Mouse (Mus musculus) spleen, adult 2 months (tissue): Measurements from ENCODE around the gene Lclat1. TPM values are rescaled to one million over a fixed set of nuclear protein-coding genes. Genes with fewer than 3 reads are reported as not detected.
"Not testable (repeated sequence)": the region's sequence is repeated elsewhere in the genome, so short reads cannot be mapped to it uniquely, and the experiment has no call there.

ENCODE experiments used
- DNase-seq, 2 experiments: peaks; one replicate each; pipeline versions ENCODE4 v3.0.0 to v3.0.0-alpha.2; 2012 to 2021; ENCODE audit warnings: low spot score in 2 of 2, low read depth in 1 of 2
- H3K27ac ChIP-seq: fragments of 200-500 bp; 2 replicates; pipeline ENCODE4 v1.5.1; 2012; ENCODE audit warnings: low read length, inconsistent platforms; ENCODE audit not compliant: insufficient read depth
- H3K27me3 ChIP-seq: fragments of 200-500 bp; 2 replicates; pipeline ENCODE4 v1.6.1; 2012; ENCODE audit warnings: mild to moderate bottlenecking, moderate library complexity, low read length, inconsistent platforms; ENCODE audit not compliant: control insufficient read depth, insufficient read depth
- H3K36me3 ChIP-seq: fragments of 200-500 bp; 2 replicates; pipeline ENCODE4 v1.6.1; 2012; ENCODE audit warnings: mild to moderate bottlenecking, low read length, inconsistent platforms; ENCODE audit not compliant: control insufficient read depth, insufficient read depth
- H3K4me1 ChIP-seq: fragments of 200-500 bp; 2 replicates; pipeline ENCODE4 v1.6.1; 2011; ENCODE audit warnings: inconsistent platforms; ENCODE audit not compliant: control insufficient read depth, insufficient read depth, insufficient read length
- H3K4me3 ChIP-seq: fragments of 200-500 bp; 2 replicates; pipeline ENCODE4 v1.5.1; 2011; ENCODE audit warnings: mild to moderate bottlenecking, inconsistent platforms; ENCODE audit not compliant: insufficient read depth, insufficient read length; ENCODE audit errors: extremely low read depth
- CTCF ChIP-seq: fragments of 200-500 bp; IDR thresholded peaks from 2 replicates; pipeline ENCODE4 v1.5.1; 2011; ENCODE audit warnings: mild to moderate bottlenecking, inconsistent platforms; ENCODE audit not compliant: insufficient read depth, insufficient read length, insufficient replicate concordance; ENCODE audit errors: extremely low read depth
- POLR2A ChIP-seq: fragments of 200-500 bp; IDR thresholded peaks from 2 replicates; pipeline ENCODE4 v1.6.1; 2011; ENCODE audit warnings: low read depth, low read length, inconsistent platforms
- WGBS: fragments of 180-500 bp; shearing (Covaris S2); methylation state at CpG from one replicate; pipeline ENCODE4 v1.1.7; 2018; 5-methylcytosine and 5-hydroxymethylcytosine counted together
- polyA plus RNA-seq: library from polyadenylated mRNA; depleted of rRNA; stranded (reverse); fragments of >200 nt; gene quantifications from 2 replicates; pipeline ENCODE4 v1.2.3, GENCODE M21; 2012

Gene Lclat1
- polyA plus RNA-seq, 1 experiment: 6.8 TPM

GRCm38 (mm10) chr17:73251812-73252608 is 144.2 kb downstream of the Lclat1 start:
- H3K27ac ChIP-seq: peak overlapping the region; percentile 93; the same call in 1 of the 2 replicates
- WGBS: 87% methylated on average over 11 of the region's 11 CpGs
- DNase-seq: no peak
- H3K27me3 ChIP-seq: no peaks in the 10 kb centered on the region
- H3K36me3 ChIP-seq: no peaks in the 10 kb centered on the region
- no peak overlapping the region for H3K4me3 ChIP-seq
- no peak for TF ChIP-seq POLR2A
- no peak for TF ChIP-seq CTCF
- H3K4me1 ChIP-seq: peaks cover 31% of the 10 kb centered on the region; the same call in 1 of the 2 replicates

DNA sequence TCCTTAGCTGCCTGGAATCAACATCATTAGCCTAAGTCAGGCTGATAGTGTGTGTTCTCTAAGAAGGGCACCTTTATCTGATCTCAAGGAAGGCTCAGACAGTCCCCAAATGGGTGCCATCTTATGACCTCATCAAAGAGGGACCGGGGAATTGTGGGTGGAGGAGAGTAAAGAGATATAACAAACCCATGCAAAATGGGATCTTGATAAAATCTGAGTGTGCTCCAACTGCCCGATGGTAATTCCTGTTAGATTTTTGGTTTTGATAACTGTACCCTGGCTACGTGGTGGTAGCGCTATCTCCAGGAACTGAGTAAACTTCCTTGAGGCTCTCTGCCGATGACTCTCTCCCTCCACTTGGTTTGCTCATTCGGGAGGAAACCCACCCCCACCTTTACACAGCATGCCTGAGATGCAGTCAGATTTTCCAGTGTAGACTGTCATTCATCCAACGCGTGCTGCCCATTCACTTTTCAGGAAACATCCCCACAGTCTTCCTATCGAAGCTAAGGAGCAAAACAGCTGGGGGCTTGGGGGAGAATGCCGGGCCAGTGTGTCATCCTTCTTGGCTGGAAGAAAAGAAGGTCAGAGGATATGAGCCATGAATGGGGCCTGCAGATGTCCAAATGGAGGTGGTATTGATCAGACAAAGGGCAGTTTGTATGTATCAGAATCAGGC is 145.6 kb downstream of the Lclat1 start:
- WGBS: 83% methylated on average over 10 of the region's 10 CpGs
- H3K4me1 ChIP-seq: peaks cover 30% of the 10 kb centered on the region; the same call in 1 of the 2 replicates

GRCm38 (mm10) chr17:73255801-73256200 is 148.0 kb downstream of the Lclat1 start:
- H3K27me3 ChIP-seq: no peaks in the 10 kb centered on the region
- no peaks in the 10 kb centered on the region for H3K36me3 ChIP-seq
- 91% methylated on average over 5 of the region's 5 CpGs for WGBS
- no peak overlapping the region for H3K27ac ChIP-seq
- H3K4me3 ChIP-seq: no peak overlapping the region
- no peak for DNase-seq
- TF ChIP-seq CTCF (no peak), POLR2A (no peak)
- H3K4me1 ChIP-seq: peaks cover 15% of the 10 kb centered on the region; the same call in 1 of the 2 replicates

More for the DNA sequence above, 145.6 kb downstream of the Lclat1 start:
- no peak for DNase-seq
- Histone ChIP-seq H3K27ac (no peak overlapping the region), H3K36me3 (no peaks in the 10 kb centered on the region), H3K27me3 (no peaks in the 10 kb centered on the region), H3K4me3 (no peak overlapping the region)
- TF ChIP-seq POLR2A (no peak), CTCF (no peak)

DNA sequence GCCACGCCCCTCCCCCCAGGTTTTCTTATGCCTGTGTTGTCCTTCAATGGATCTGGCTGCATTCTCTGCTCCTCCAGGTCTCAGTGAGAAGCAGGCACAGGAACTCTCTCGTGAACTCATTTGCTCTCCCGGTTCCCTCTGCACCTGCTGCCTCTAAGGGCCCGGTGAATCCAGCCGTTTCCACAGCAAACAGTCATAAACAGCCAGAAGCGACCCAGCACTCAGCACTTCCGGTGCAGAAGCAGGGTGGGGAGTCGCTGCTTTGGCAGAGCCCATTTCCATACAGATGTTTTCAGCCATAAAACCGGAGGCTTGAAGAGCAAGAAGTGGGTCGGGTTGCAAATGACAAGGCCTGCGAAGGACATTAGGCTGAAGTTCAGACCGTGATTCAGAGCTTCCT is 150.8 kb downstream of the Lclat1 start:
- peaks cover 17% of the 10 kb centered on the region for H3K4me1 ChIP-seq
- 14% methylated on average over 12 of the region's 12 CpGs for WGBS
- peak overlapping the region; percentile 28; the same call in 1 of the 2 replicates for H3K27ac ChIP-seq
- H3K27me3 ChIP-seq: no peaks in the 10 kb centered on the region
- no peak overlapping the region for H3K4me3 ChIP-seq
- TF ChIP-seq POLR2A (no peak), CTCF (no peak)
- peak in 1 of 2 experiments; percentile 47 for DNase-seq
- H3K36me3 ChIP-seq: no peaks in the 10 kb centered on the region

GRCm38 (mm10) chr17:73259258-73259657 is 151.5 kb downstream of the Lclat1 start:
- not testable (repeated sequence) for H3K36me3 ChIP-seq, H3K27me3 ChIP-seq, H3K27ac ChIP-seq, DNase-seq, H3K4me3 ChIP-seq
- peaks cover 17% of the 10 kb centered on the region for H3K4me1 ChIP-seq
- 86% methylated on average over 5 of the region's 5 CpGs for WGBS

- no peak for DNase-seq
Observed at GRCm38 (mm10) chr17:73262558-73262957, 154.8 kb downstream of the Lclat1 start.

GRCm38 (mm10) chr17:73263077-73263501 is 155.3 kb downstream of the Lclat1 start:
- no peak overlapping the region for H3K4me3 ChIP-seq
- no peaks in the 10 kb centered on the region for H3K27me3 ChIP-seq
- H3K36me3 ChIP-seq: no peaks in the 10 kb centered on the region
- H3K4me1 ChIP-seq: peaks cover 22% of the 10 kb centered on the region
- WGBS: 9% methylated on average over 8 of the region's 8 CpGs
- H3K27ac ChIP-seq: peak overlapping the region; percentile 1; the same call in 1 of the 2 replicates
- DNase-seq: peak; percentile 64 to 86
- no peak for TF ChIP-seq CTCF
- 0 out of 2 replicates have a peak, but pooled peaks have one; percentile 22 for TF ChIP-seq POLR2A

More at GRCm38 (mm10) chr17:73262558-73262957, 154.8 kb downstream of the Lclat1 start:
- Histone ChIP-seq H3K27me3 (no peaks in the 10 kb centered on the region), H3K27ac (no peak overlapping the region), H3K4me1 (peaks cover 22% of the 10 kb centered on the region), H3K36me3 (no peaks in the 10 kb centered on the region), H3K4me3 (no peak overlapping the region)
- no peak for TF ChIP-seq CTCF
- 85% methylated on average over 2 of the region's 2 CpGs for WGBS
